Mouse (Mus musculus): ENCODE data around the gene Pnpla5.
"Not testable (repeated sequence)": the region's sequence is repeated elsewhere in the genome, so short reads cannot be mapped to it uniquely, and the experiment has no call there.

Gene Pnpla5

DNA sequence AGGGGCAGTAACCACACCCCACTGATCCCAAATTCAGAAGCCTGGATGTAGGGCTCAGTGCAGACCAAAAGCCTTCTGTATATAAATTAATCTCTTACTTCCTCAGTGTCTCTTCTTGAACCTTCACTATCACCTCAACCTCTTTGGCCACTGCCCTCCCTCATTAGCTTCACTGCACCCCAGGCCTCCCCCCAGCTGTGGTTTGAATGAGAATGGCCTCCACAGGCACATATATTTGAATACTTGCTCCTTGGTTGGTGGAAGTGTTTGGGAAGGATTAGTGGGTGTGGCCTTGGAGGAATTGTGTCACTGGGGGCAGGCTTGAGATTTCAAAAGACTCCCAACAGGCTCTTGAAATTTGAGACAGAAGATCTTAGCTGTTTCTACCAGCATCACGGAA lies 6.5 kb downstream of the Pnpla5 start:
- DNase-seq (ENCODE audit: low read depth): no peak

DNA sequence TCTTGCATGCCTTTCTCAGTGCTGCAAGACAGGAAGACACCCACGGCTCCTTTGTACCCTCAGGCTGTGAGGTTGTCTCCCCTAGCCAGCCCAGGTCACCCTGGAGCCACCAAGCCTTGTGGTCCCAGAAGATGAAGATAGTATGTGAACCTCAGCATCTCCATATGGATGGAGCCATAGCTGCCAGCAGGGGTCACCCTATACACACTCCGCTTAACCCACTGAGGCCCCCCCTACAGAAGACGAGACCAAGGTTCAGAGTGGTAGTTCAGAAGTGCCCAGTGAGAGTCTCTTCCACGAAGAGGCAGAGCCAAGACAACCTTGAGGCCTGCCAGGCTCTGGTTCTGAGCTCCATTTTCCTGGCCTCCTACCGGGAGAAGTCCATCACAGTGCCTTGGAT lies 7.2 kb downstream of the Pnpla5 start:
- no peak for DNase-seq (ENCODE audit: low read depth)

DNA sequence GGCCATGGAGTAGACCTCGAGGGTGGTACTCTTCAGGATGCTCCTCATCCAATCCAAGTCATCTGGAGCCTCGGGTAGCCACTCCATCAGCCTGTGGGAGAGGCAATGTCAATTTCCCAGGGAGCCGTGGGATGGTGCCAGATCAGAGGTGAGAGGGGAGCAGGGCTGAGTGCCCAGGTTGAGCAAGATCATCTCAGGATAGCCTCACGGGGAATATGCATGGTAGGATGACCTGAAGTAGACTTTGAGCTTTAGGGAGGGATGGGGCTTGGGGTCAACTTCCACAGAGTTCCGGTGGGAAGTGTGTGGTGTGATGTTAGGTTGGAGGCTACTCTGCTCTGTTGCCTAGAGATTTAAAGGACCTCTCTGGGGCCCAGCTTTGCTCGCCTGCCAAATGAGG lies 9.1 kb downstream of the Pnpla5 start:
- DNase-seq (ENCODE audit: low read depth): no peak

DNA sequence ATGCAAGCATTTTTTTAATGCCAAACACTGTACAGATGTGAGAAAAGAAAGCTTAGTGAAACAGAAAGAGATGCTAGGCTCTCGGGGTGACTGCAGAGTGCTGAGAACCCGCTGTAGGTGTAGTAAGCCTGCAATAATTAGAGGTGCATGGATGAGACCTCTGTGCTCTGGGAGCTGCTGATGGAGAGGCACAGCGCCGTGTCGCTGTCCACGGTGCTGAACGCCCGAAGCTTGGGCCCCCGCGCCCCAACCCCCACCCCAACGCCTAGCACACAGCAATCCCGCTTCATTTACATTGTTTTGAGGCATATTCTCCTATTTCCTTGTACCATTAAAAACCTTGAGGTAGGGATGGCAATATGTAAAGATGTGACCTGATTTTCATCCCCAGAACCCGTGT lies 14.1 kb downstream of the Pnpla5 start:
- no peak for DNase-seq (ENCODE audit: low read depth)

DNA sequence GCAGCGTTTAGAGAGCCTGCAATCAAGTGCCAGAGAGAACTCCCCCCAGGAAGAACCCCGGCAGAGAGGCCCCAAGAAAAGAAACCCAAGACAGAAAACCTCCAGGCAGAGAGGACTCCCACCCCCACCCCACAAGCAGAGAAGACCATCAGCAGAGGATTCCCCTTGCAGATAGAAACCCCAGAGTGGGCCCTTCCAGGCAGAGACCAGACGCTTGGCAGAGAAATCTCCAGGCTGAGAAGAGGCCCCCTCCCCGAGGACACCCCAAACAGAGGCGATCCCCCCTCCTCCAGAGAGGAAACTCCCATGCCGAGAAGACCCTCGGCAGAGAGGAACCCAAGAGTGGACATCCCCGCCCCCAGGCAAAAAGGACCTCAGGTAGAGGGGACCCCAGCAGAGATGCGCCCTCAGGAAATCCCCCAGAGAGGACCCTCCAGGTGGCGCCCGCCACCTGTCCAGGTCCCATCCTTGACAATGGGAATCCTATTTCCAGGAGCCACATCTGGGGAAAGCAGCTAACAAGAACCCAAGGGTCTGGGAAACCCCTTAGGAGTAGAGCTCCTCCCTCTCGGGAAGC lies 17.0 kb downstream of the Pnpla5 start:
- no peak for DNase-seq (ENCODE audit: low read depth)

DNA sequence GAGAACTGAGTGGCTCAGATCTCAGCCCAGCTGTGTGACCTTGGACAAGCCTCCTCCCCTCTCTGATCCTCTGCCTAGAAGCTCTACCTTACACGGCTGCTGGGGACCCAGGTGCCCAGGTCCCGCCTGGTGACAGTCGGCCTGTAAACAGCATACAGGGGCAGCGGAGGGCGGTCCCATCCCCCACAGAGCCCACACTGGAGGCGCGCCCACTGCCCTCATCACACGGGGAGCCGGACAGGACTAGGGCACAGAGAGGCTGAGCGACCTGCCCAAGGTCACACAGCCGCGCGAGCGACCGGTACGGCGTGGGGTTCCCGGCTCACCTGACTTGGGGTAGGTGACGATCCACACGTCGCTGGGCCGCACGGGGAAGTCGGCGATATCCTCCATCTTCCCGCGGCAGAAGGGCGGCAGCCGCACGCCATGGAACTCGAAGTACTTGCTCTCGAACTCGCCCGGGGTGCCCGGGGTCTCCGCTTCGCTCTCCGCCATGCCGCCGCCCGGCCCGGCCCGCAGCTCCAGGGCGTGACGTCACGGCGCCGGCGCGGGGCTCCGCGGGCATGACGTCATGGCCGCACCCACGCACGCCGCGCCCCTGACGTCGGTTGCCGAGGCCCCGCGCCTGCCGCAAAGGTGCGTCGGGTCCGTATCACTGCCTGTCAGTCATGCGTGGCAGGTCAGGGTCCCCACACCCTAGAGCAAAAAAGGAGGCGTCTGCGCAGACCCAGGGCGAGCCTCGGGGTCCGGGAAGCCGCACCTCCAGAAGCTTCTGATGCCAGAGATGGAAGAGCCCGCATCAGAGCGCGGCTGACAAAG lies 17.7 kb downstream of the Pnpla5 start, which contains the start of gene Sult4a1:
Sult4a1 (minus strand) TSS at position 650 of the 819 bp plus-strand sequence.
- DNase-seq (ENCODE audit: low read depth): no peak

DNA sequence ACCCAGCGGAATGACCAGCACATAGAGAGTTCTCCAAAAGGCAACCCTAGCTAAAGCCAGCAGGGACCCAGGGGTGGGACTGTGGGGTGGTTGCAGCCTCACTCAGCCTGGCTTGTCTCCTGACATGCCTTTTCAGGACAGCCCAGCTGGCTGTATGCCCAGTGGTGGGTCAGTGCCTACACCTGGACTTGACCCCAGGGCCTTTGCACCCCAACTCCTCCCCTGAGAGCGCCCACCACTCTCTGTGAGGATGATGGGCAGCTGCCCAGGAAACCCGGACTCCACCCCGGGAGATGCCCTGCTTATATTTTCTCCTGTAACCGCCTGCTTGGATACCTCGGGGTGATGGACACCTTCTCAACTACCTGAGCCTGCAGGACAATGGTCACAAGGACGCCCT lies 18.3 kb downstream of the Pnpla5 start:
- no peak for DNase-seq (ENCODE audit: low read depth)

DNA sequence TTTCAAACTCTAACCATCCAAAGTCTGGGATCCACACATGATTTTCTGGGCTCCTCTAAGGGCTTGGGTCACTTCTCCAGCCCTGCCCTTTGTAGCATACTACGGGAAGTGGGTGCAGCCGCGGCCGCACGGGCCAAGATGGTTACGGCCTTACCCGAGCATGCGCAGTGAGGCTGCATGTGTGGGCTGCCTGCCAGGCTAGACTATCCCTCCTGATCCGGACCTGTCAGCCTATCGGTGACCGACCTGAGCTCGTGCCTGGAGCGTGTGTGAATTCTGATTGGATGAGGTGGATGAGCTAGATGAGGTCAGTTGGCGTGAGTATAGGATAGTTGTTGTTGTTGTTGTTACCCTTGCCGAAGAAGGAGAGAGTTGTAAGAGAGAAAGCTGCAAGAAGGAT lies 25.4 kb downstream of the Pnpla5 start:
- not testable (repeated sequence) for DNase-seq (ENCODE audit: low read depth)

DNA sequence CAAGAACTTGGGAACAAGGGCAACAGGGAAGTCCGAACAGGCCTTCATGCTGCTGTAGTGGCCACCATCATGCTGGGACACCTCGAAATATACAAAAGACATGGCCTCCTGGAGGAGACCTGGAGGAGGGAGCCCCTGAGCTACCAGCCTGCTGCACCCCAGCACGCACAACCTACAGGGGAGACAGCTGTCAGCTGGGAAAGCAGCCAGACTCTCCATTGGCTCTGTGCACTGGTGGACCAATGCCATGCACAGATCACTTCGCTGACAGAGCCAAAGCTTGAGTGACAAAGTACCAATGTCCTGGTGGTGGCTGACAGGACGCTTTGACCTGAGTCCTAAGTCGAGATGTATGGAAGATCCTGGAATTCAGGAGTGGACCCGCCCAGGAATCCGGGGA lies 26.9 kb downstream of the Pnpla5 start:
- no peak for DNase-seq (ENCODE audit: low read depth)

DNA sequence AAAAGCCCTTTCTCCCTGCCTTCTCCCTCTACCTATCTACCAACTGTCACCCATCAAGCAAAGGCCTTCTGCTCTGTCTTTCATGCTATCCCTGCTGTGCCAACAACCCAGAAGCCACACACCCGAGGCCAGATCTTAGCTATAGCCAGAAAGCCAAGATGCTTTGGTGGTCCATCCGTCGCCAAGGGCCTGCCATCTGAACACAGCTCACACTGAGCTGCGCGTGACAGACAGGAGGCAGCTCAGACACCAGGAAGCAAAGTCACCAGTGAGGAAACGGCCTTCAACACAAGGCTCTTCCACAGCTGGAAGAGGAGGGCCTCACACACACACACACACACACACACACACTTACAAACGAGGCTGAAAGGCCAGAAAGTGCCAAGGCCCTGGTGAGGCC lies 28.1 kb downstream of the Pnpla5 start:
- no peak for DNase-seq (ENCODE audit: low read depth)

DNA sequence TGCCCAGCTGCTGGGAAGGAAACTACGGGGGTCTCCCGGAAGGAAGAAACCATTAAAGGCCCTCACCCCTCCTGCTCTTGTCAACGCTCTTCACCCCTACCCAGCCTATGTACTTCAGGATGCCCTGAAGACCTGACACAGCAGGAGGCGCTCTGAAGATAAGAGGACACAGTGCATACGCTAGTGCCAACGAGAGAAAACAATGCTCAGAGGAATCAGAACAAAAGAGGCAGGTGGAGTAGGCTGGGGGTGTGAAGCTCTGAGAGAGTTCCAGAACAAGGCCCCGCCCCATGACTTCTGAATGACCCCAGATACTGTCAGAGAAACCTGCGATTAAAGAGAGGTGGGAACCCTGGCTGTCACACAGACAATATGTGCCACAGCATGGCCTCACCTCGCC lies 36.2 kb downstream of the Pnpla5 start:
- no peak for DNase-seq (ENCODE audit: low read depth)

DNA sequence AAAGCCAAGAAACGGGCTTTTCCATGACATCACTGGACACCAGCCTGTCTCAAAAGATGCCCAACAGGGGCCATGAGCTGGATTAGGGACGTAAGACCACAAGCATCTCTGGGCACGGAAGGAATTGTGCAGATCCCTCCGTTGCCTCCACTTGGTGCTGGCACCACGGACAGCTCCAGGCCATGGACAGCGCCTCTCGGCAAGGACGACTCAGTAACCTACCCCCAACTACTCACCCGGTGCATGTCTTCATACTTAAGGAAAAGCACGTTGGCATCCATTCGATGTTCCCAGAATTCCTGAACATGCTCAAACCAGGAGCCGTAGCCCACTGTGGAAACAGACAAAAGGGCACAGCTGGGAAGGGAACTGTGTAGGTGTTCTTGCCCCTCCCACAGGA lies 36.6 kb downstream of the Pnpla5 start:
- DNase-seq (ENCODE audit: low read depth): no peak

DNA sequence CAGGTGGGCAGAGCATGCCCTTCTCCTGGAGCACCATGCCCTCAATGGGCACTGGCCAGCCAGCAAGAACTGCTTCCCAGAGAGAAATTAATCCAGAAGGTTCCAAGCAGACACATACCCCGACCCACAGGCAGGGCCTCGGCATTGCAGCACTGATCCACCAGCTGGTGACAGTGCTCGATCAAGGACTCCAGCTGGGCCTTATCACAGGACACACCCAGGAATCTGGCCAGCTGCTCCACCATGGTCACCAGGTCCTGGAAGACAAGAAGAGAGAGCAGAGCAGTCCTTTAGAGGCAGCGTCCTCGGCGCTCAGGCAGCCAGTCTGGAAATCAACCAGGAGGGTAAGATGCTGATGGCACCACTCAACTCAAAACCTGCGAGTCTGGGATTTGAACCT lies 42.9 kb downstream of the Pnpla5 start:
- no peak for DNase-seq (ENCODE audit: low read depth)

DNA sequence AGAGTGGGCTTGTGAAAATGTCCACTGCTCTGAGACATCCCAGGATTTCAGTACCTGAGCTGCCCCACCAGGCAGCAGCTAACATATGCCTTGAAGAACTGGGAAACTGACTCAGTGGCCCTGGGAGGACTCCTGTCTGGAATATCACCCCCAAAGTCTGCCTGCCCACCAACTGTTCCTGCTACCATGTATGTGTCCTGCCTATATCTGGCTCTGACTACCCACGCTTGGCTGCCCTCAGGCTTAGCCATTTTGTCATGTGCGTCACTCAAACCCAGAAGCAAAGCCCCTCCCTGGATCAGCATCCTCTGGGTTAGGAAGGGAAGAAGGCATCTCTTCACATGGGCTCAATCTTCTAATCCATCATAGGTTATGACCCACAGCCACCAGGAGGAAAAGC lies 43.5 kb downstream of the Pnpla5 start:
- DNase-seq (ENCODE audit: low read depth): no peak

DNA sequence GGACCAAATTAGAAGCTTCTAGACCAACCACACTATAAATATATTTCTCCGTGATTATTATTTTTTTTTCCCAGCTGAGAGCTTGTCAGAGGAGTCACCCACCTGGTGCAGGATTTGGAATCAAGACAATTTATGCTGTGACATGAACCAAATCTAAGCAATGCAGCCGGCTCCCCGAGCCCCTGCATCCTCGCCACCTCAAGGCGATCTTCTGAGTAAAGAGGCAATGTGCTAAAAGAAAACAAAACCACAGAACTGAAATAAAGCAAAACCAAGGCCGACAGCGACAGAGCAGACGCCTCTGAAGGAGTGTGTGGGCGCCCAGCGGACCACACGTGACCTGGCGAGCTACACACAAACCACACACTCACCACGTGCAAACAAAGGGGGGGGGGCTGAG lies 44.3 kb downstream of the Pnpla5 start:
- DNase-seq (ENCODE audit: low read depth): no peak

DNA sequence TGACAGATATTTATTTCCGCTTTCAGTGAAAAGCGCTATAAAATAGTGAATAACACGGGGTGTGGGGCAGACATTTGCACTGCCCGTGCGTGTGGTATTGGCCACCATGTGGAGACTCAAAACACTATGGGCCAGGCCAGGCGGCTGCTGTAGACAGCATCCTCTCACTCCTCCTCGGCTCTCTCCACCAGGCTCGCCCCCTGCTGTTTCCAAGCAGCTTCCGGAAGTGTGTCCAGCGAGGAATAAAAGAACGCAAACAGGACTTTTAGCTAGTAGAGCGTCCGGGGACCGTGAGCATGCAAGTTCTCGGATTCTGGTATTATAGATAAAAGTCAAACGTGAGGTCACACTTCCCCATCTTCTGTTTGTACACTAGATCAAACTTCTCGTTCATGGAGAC lies 45.8 kb downstream of the Pnpla5 start:
- no peak for DNase-seq (ENCODE audit: low read depth)

DNA sequence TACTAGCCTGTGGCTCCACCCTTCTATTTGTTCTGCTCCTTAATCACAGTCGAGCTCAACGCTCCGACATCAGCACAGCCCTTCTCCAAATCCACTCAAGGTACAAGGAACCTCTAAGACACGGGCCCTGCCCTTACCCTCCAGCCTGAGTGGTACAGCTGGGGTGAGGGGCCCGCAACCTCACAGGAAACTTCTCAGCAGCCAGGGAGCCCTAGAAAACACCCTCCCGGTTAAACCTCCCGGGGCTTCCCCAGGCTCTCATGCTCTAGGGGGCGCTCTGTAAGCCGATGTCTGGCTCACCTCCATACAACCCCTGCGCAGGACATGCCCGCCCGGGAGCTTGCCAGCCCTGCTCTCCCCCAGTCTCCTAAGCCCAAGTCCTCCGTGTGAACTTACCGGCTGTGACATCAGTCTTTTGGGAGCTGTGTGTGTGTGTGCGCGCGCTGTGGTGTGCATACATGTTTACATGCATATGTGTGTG lies 48.2 kb downstream of the Pnpla5 start:
- DNase-seq (ENCODE audit: low read depth): no peak

DNA sequence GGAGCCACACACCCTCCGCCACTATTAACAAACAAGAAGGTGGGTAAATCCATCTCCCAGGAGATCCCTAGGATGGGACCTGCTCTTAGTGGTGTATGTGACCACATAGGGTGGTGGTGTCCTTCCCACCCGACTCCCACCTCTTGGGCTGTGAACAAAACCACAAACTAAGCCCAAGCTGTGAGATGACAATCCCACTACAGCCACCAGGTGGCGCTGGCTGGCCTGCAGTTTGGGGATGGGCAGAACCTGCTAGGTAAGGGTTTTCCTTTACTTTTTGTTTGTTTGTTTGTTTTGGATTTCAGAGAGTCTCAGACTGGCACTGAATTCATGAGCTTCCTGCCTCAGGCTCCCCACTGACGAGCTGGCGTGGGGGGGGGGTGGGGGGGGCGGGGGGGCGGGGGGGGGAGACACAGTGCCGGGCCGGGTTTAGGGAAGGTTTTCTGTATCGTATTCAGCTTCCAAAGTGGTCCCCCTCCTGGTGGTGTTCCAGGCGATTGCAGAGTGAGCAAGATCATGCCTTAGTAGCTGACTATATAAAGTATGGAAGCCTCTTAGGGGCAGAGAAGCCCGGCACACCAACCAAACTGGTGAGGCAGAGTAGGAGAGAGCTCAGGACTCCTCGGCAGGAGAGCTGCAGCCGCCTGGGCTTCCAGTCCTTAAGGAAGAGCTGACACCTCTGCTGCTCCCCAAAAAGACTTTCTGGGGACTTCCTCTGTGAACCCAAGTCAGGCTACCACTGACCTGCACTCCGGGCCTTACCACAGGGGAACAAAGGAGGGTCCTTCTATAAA lies 48.9 kb downstream of the Pnpla5 start:
- DNase-seq (ENCODE audit: low read depth): peak; percentile 46

DNA sequence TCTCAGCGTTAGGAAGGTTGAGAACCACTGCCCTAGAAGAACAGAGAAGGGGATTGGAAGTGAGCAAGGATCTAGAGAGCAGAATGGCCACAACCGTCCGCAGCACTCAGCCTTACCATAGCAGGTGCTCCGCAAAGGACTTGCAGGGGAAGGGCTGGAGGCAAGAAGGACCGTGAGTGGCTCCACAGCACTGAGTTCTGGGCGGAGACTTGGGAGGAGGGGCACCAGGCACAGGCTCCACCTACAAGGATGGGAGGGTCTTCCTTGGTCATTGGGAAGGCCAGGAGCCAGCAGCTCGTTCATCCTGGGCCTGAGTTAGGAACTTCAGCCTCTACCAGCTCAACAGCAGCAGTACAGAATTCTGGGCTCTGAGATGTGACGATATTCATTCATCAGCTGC lies 49.9 kb downstream of the Pnpla5 start:
- no peak for DNase-seq (ENCODE audit: low read depth)

DNA sequence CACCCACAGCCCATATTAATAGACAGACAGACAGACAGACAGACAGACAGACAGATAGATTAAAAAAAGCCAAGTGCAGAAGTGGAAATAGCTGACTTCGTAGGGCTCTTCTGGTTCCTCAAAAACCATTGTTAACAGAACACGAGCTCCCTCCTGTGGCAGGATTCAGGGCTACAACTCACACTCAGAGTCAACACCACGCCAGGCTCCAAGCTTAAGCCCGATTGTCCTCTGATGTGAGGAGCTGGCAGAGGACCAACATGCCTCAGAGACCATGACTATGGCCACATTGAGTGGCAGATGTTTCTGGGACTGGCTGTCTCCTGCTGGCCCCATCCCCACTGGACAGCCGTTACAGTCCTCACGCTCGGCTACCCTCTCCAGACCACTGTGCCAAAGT lies 50.7 kb downstream of the Pnpla5 start:
- DNase-seq (ENCODE audit: low read depth): no peak

DNA sequence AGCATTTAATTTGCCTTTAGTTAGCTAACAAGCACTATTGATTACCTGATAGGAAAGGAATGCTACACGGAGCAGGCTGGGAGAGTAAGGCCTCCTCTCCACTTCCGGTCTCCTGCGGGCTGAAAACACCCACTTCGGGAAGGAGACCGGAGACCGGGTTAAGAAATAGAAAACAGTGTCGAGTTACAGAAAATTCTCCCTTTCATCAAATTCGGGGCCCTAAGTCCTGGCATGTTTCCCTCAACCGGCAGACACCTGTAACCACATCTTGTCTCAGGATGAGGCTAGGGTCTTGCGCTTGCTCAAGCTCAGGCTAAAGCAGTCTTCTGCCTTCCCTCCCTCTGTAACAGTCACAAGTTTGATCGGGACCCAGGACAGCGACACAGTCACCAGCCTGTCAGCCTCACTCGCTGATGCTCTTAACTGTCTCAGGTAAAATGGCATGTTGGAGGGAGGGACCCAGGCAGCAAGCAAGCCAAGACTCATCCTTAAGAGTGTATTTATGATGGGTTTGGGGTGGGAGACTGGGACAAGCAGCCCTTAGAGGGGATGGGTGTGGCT lies 52.8 kb downstream of the Pnpla5 start:
- DNase-seq (ENCODE audit: low read depth): no peak

DNA sequence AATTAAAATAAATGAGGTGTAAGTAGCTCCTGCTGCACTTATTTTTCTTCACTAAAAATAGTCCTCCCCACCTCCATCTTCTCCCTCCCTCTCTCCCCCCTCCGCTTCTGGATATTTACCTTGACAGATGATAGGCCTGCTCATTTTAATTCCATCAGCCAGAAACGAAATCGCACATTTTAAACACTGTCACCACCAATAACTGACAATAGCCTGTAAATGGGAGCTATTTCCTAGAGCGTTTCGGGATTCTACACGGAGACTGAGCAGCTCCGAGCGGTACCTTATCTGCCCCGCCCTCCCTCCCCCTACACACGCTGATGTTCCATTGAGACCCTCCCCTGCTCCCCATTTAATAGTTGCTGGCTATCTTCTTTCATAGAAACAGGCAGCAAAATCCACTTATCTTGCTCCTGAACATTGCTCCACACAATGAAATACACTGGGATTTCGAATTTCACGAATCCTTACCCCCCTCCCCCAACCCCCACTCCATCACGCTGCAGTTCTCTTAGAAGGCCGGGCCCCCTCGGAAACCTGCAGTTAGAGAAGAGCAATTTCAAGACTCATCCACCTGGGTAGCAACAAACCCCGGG lies 53.4 kb downstream of the Pnpla5 start:
- no peak for DNase-seq (ENCODE audit: low read depth)
